Mouse (Mus musculus) bone marrow, adult 2 months (tissue): ENCODE data around the gene Epha8. TPM values are rescaled to one million over a fixed set of nuclear protein-coding genes. Genes with fewer than 3 reads are reported as not detected.
A peak's percentile ranks its signal among the peaks of the same experiment; 100 is the strongest.

Experiments
- H3K27ac ChIP-seq: fragments of 200-500 bp; 2 replicates; pipeline ENCODE4 v1.5.1; 2012; ENCODE audit warnings: low read depth, mild to moderate bottlenecking, control low read depth, inconsistent platforms, low read length; ENCODE audit not compliant: control insufficient read depth, poor library complexity, insufficient read depth
- H3K4me1 ChIP-seq: fragments of 200-500 bp; 2 replicates; pipeline ENCODE4 v1.6.1; 2011; ENCODE audit warnings: low read length; ENCODE audit not compliant: control insufficient read depth, insufficient read depth
- H3K4me3 ChIP-seq: fragments of 200-500 bp; replicated peaks from 2 replicates; pipeline ENCODE3; 2011; ENCODE audit warnings: mild to moderate bottlenecking, low read depth, low read length, control low read depth; ENCODE audit not compliant: control insufficient read depth
- CTCF ChIP-seq: fragments of 200-500 bp; IDR thresholded peaks from 2 replicates; pipeline ENCODE4 v1.5.1; 2011; ENCODE audit warnings: low read length, control low read depth; ENCODE audit not compliant: control insufficient read depth, insufficient read depth
- POLR2A ChIP-seq: fragments of 200-500 bp; IDR thresholded peaks from 2 replicates; pipeline ENCODE4 v1.6.1; 2011; ENCODE audit warnings: low read depth, mild to moderate bottlenecking, control low read depth, low read length, borderline replicate concordance; ENCODE audit not compliant: control insufficient read depth
- WGBS: fragments of 180-500 bp; shearing (Covaris S2); methylation state at CpG from one replicate; pipeline ENCODE4 v1.1.7; 2018; 5-methylcytosine and 5-hydroxymethylcytosine counted together
- polyA plus RNA-seq: library from polyadenylated mRNA; stranded (reverse); fragments of >200 nt; gene quantifications from 2 replicates; pipeline ENCODE4 v1.2.4, GENCODE M21; 2011; ENCODE audit warnings: low replicate concordance; ENCODE audit not compliant: missing spikeins, insufficient read depth, insufficient read length

Epha8 gene
- polyA plus RNA-seq, 1 experiment = not detected

GRCm38 (mm10) chr4:136907809-136908208 lies 48.8 kb downstream of the Epha8 start:
- Histone ChIP-seq H3K4me1 (no peaks in the 10 kb centered on the region; the same call in 1 of the 2 replicates), H3K4me3 (no peak overlapping the region), H3K27ac (no peak overlapping the region)
- TF ChIP-seq POLR2A (no peak), CTCF (no peak)

GRCm38 (mm10) chr4:136907033-136907432 lies 49.6 kb downstream of the Epha8 start:
- WGBS = 12% methylated on average over 7 of the region's 7 CpGs
- no peaks in the 10 kb centered on the region; the same call in 1 of the 2 replicates for H3K4me1 ChIP-seq
- H3K4me3 ChIP-seq = no peak overlapping the region
- H3K27ac ChIP-seq = no peak overlapping the region
- TF ChIP-seq CTCF = peak; percentile 69; the same call in 1 of the 2 replicates
- TF ChIP-seq POLR2A = no peak

GRCm38 (mm10) chr4:136904767-136905539 lies 51.7 kb downstream of the Epha8 start:
- Histone ChIP-seq H3K4me3 (no peak overlapping the region), H3K4me1 (no peaks in the 10 kb centered on the region), H3K27ac (no peak overlapping the region)
- 5% methylated on average over 23 of the region's 23 CpGs for WGBS
- TF ChIP-seq CTCF = no peak
- no peak for TF ChIP-seq POLR2A

- no peak overlapping the region for H3K27ac ChIP-seq
- H3K4me1 ChIP-seq = no peaks in the 10 kb centered on the region
- WGBS = 55% methylated on average over 7 of the region's 7 CpGs
- TF ChIP-seq POLR2A (no peak), CTCF (0 out of 2 replicates have a peak, but pooled peaks have one; percentile 23)
- no peak overlapping the region for H3K4me3 ChIP-seq
Observed at GRCm38 (mm10) chr4:136899154-136899553, 57.5 kb downstream of the Epha8 start.

GRCm38 (mm10) chr4:136898637-136899036 lies 58.0 kb downstream of the Epha8 start, which contains the start of gene C1qa:
TSS of gene C1qa (minus strand) at chr4:136898803.
- peak within 1 kb of the TSS; percentile 14 for H3K4me3 ChIP-seq

GRCm38 (mm10) chr4:136898084-136898598 lies 58.5 kb downstream of the Epha8 start:
- no peak for TF ChIP-seq POLR2A
- TF ChIP-seq CTCF = no peak
- Histone ChIP-seq H3K27ac (0 out of 2 replicates have a peak overlapping the region, but pooled peaks have one; percentile 28), H3K4me1 (no peaks in the 10 kb centered on the region), H3K4me3 (no peak overlapping the region)
- WGBS = 71% methylated on average over 9 of the region's 9 CpGs

More at GRCm38 (mm10) chr4:136898637-136899036, 58.0 kb downstream of the Epha8 start, which contains the start of gene C1qa:
- 56% methylated on average over 9 of the region's 9 CpGs for WGBS
- TF ChIP-seq POLR2A = no peak
- TF ChIP-seq CTCF = no peak
- Histone ChIP-seq H3K4me1 (no peaks in the 10 kb centered on the region), H3K27ac (0 out of 2 replicates have a peak within 1 kb of the TSS, but pooled peaks have one; percentile 28)

GRCm38 (mm10) chr4:136896461-136896860 lies 60.2 kb downstream of the Epha8 start:
- no peak for TF ChIP-seq POLR2A
- TF ChIP-seq CTCF = no peak
- H3K27ac ChIP-seq = no peak overlapping the region

GRCm38 (mm10) chr4:136895861-136896260 lies 60.8 kb downstream of the Epha8 start:
- TF ChIP-seq POLR2A (no peak), CTCF (no peak)
- H3K27ac ChIP-seq = no peak overlapping the region
- 15% methylated on average over 15 of the region's 15 CpGs for WGBS
- H3K4me3 ChIP-seq = no peak overlapping the region
- H3K4me1 ChIP-seq = no peaks in the 10 kb centered on the region

More at GRCm38 (mm10) chr4:136896461-136896860, 60.2 kb downstream of the Epha8 start:
- no peaks in the 10 kb centered on the region for H3K4me1 ChIP-seq
- H3K4me3 ChIP-seq = no peak overlapping the region
- 31% methylated on average over 10 of the region's 10 CpGs for WGBS

GRCm38 (mm10) chr4:136894821-136895220 lies 61.8 kb downstream of the Epha8 start:
- Histone ChIP-seq H3K4me3 (no peak overlapping the region), H3K4me1 (no peaks in the 10 kb centered on the region), H3K27ac (no peak overlapping the region)
- 54% methylated on average over 4 of the region's 4 CpGs for WGBS
- no peak for TF ChIP-seq POLR2A
- TF ChIP-seq CTCF = no peak
